ENCODE assay signal across 13 mouse cellular contexts in the genomic region with DNA sequence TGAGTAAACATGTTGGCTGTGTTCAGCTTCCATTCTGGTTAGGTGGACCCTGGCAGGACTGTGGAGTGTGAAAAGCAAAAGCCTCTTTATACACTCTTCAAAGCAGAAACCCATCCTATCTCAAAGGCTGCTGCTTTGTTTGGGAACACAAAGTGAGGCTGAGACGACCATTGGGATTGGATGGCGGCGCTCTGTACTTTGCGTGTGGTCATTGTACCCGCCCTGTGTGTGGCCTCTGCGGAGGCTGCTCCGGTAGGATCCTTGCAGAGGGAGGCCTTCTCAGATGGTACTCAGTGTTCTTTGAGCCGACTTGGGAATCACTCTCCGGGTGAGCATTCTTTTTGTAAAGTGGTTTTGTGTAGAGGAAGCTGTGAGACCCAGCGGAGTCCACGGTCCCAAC.
"Had no signal": no experiment of that assay in that cellular context is flagged by ENCODE, and none has a peak within 500 bp of the region (broad histone marks: within the 10 kb centered on the region; RNA-seq: fewer than 3 reads in every experiment).

No protein-coding gene starts in this region.

- H3K9me3 ChIP-seq: limb, embryonic 10.5 days; midbrain, embryonic 12.5 days; stomach, embryonic 15.5 days had no signal

- DNase-seq: kidney, postnatal 10 days; lung, postnatal 10 days; lung, postnatal 4 days; right cerebral cortex, postnatal 14 days; thymus, adult 2 months; thymus, postnatal 25 days had no signal

- H3K4me2 ChIP-seq: liver, embryonic 11.5 days; lung, embryonic 14.5 days; midbrain, embryonic 12.5 days; stomach, embryonic 15.5 days had no signal

- H3K36me3 ChIP-seq: limb, embryonic 10.5 days; midbrain, embryonic 12.5 days; stomach, embryonic 15.5 days had no signal

- H3K4me1 ChIP-seq: midbrain, embryonic 12.5 days; stomach, embryonic 15.5 days had no signal

- H3K9ac ChIP-seq: lung, embryonic 14.5 days; midbrain, embryonic 12.5 days; stomach, embryonic 15.5 days had no signal

- H3K27me3 ChIP-seq: midbrain, embryonic 12.5 days; stomach, embryonic 15.5 days had no signal

- H3K27ac ChIP-seq: left cerebral cortex, adult 2 months; limb, embryonic 10.5 days; midbrain, embryonic 12.5 days; stomach, embryonic 15.5 days had no signal

- H3K4me3 ChIP-seq: left cerebral cortex, adult 2 months; limb, embryonic 10.5 days; midbrain, embryonic 12.5 days; myocyte; stomach, embryonic 15.5 days had no signal
